Comparison of ENCODE assay signal across 8 mouse cellular contexts in genomic region chr2:108827106-108827838, GRCm38 (mm10).
DNase-seq lines count a peak whose midpoint lies in the region; ATAC-seq lines count a peak whose summit lies in the region.

No protein-coding gene starts in this region.

- H3K4me1 ChIP-seq in kidney, embryonic 16.5 days (ENCODE audit: insufficient read depth, low read length), result 0 out of 2 replicates have a peak, but pooled peaks cover 4% of the 10 kb centered on the region
- peaks cover 15% of the 10 kb centered on the region for H3K4me1 ChIP-seq in midbrain, embryonic 12.5 days

- H3K27me3 ChIP-seq in kidney, embryonic 16.5 days (ENCODE audit: insufficient read depth, low read length), result no peaks in the 10 kb centered on the region
- no peaks in the 10 kb centered on the region for H3K27me3 ChIP-seq in midbrain, embryonic 12.5 days

- no peaks in the 10 kb centered on the region for H3K36me3 ChIP-seq in kidney, embryonic 16.5 days (ENCODE audit: insufficient read depth, low read length)
- H3K36me3 ChIP-seq in midbrain, embryonic 12.5 days, result no peaks in the 10 kb centered on the region

- no peak for DNase-seq in kidney, adult 18-20 months
- DNase-seq in embryo, embryonic 10.5 days (ENCODE audit: low spot score), result peak; percentile 86
- DNase-seq in forelimb bud, embryonic 11.5 days (ENCODE audit: low read depth, low spot score), result peak; percentile 43
- DNase-seq in thymus, postnatal 0 days (ENCODE audit: low spot score), result no peak
- DNase-seq in layer of hippocampus, postnatal 25 days (ENCODE audit: extremely low spot score in 1 of 2, low spot score in 1 of 2), result no peak
- DNase-seq in layer of hippocampus, adult 8-10 months (ENCODE audit: low spot score in 2 of 2), result no peak

- no peak overlapping the region for H3K27ac ChIP-seq in kidney, embryonic 16.5 days (ENCODE audit: low read length)
- peak overlapping the region; percentile 70 for H3K27ac ChIP-seq in midbrain, embryonic 12.5 days (replicated peaks)

- WGBS in kidney, embryonic 16.5 days, result 17% methylated on average over 12 of the region's 12 CpGs
- WGBS in midbrain, embryonic 12.5 days, result 4% methylated on average over 12 of the region's 12 CpGs

- peak overlapping the region; percentile 30 for H3K4me2 ChIP-seq in kidney, embryonic 16.5 days (replicated peaks; ENCODE audit: low read depth, low read length)
- H3K4me2 ChIP-seq in midbrain, embryonic 12.5 days (replicated peaks), result peak overlapping the region; percentile 50

- H3K9ac ChIP-seq in kidney, embryonic 16.5 days (replicated peaks; ENCODE audit: low read length), result no peak overlapping the region
- H3K9ac ChIP-seq in midbrain, embryonic 12.5 days (replicated peaks), result no peak overlapping the region

- peak; percentile 91 for ATAC-seq in kidney, embryonic 16.5 days (ENCODE audit: low FRiP score, low TSS enrichment)
- ATAC-seq in midbrain, embryonic 12.5 days (ENCODE audit: low FRiP score, low read depth), result peak; percentile 95

- H3K9me3 ChIP-seq in kidney, embryonic 16.5 days (ENCODE audit: low read length), result no peaks in the 10 kb centered on the region
- H3K9me3 ChIP-seq in midbrain, embryonic 12.5 days, result no peaks in the 10 kb centered on the region

- no peak overlapping the region for H3K4me3 ChIP-seq in kidney, embryonic 16.5 days (ENCODE audit: low read length)
- H3K4me3 ChIP-seq in midbrain, embryonic 12.5 days, result peak overlapping the region; percentile 17

Comparison
In these comparisons a context has a peak if more than half of its experiments do, and no peak if none do; other contexts are left out.
1. DNase-seq: peak in embryo, embryonic 10.5 days (single experiment) and forelimb bud, embryonic 11.5 days (single experiment); none in kidney, adult 18-20 months (single experiment), thymus, postnatal 0 days (single experiment), layer of hippocampus, postnatal 25 days (0 of 2) and layer of hippocampus, adult 8-10 months (0 of 2).